Mouse (Mus musculus) monocyte, adult 2 months (primary cell): ENCODE results near the gene Olfr531.

Source experiments
- DNase-seq, 2 experiments: peaks; one replicate each; pipeline ENCODE4 v3.0.0; 2022; ENCODE audit warnings: low spot score in 2 of 2, low read depth in 1 of 2

Olfr531 gene

GRCm38 (mm10) chr7:140402818-140403217 is at the start of gene Olfr531:
Olfr531 (minus strand) TSS chr7:140402918.
- no peak for DNase-seq

DNA sequence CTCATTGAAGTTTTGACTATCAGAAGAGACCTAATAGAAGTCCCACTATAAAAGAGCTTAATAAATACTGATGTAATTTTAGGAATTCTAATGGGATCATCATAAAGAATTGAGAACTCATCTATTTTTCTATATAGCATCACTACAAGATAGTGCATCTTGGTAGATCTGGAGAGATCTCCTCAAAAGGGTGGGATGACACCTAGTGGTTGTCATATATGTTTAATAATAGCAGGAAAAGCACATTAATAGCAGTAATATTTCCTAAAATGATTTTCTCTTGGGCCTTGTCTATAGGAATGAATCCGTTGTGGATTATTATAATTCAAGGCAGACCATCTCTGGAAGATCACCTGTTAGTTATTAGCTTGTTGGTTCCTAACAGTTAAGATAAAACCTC is 40.4 kb upstream of the Olfr531 start:
- DNase-seq, result no peak

DNA sequence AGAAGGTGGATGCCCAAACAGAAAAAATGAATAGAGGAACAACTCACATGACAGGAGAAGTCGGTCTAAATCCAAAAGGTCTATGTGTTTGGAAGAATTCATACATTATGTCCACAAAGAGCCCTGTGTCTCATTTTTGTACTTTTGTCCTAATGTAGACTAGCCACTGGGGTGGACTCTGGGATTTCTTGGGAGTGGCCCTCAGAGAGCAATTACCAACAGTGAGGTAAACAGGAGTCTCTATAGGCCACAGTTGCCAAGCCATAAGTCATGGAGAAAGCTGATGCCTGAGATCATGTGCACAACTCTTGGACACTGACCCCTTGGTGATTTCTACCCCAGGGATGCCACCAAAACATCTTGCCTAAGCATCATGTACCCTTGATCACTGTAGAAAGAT is 18.8 kb upstream of the Olfr531 start, which contains the start of gene Olfr532:
Gene Olfr532, minus strand, starts transcription at position 101 of the 400 bp plus-strand sequence.
- no peak for DNase-seq

DNA sequence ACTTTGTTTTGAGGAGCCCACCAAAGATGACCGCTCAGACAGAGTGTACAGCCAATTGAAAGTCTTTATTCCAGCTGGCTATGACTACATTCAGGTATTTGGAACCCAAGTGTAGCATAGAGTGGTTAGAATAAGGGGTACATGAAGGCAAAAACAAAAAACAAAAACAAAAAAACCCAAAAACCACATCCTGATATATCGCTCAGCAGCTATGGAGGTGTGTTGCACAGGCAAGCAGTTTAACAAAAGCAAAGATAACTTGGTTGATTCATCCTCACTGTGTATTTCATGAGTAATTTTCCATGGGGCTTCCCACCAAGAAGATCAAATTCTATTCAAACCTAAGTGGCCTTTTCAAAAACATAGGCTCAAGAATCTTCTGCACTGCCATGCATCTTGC is 25.8 kb downstream of the Olfr531 start:
- no peak for DNase-seq

- DNase-seq, result no peak
Observed at GRCm38 (mm10) chr7:140376231-140376630, 26.5 kb downstream of the Olfr531 start, which contains the start of gene Olfr530. Olfr530 (minus strand) TSS chr7:140376331.

DNA sequence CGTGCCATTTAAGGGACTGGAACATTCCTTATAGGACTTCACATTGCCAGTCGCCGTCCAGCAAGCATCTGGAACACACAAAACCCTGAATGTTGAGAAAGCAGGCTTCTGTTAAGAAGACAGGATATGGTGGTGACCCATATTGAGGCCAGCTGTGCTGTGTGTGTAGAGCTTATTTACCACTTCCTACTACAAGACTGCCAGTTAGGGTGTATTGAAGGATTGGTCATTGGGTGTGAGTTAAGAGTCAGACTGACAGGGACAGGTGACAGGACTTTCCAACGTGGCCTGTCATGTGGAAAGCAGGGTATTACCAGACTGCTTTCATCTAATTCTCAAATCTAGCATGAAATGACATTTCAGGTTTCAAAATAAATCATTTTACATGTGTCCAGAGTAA is 28.4 kb downstream of the Olfr531 start:
- DNase-seq, result no peak

DNA sequence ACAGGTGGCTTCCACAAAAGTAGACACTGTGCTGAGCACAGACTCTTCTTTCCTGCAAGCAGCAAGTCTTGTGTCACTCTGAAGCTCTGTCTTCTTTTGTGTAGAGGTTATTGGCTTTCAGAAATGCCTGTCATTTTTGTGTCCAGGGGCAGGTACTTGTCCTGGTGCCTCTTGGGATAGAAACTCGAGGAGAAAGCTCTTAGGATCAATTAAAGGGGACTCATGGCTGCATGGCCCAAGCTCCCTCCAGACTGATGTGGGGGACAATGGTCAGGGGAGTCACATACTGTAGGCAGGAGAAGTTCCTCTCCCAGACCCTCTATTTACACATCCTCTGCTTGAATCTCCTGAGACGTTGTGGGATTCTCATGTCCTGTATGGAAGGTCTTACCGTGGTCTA is 41.1 kb downstream of the Olfr531 start, which contains the start of gene Olfr60:
Gene Olfr60, minus strand, starts transcription at position 101 of the 400 bp plus-strand sequence.
- DNase-seq, result no peak
